Mouse (Mus musculus) cerebellum, adult 2 months (tissue): ENCODE results near the gene Hmmr. TPM values are rescaled to one million over a fixed set of nuclear protein-coding genes. Genes with fewer than 3 reads are reported as not detected.
"Not testable (repeated sequence)": the region's sequence is repeated elsewhere in the genome, so short reads cannot be mapped to it uniquely, and the experiment has no call there.

ENCODE experiments used
- DNase-seq, 2 experiments: peaks; one replicate each; pipeline ENCODE4 v3.0.0; 2021
- H3K27ac ChIP-seq: fragments of 200-500 bp; 2 replicates; pipeline ENCODE4 v1.5.1; 2012; ENCODE audit warnings: low read length, control low read depth, inconsistent platforms; ENCODE audit not compliant: insufficient read depth
- H3K27me3 ChIP-seq: fragments of 200-500 bp; 2 replicates; pipeline ENCODE4 v1.6.1; 2012; ENCODE audit warnings: inconsistent platforms, mild to moderate bottlenecking, low read length, moderate library complexity; ENCODE audit not compliant: control insufficient read depth, insufficient read depth
- H3K4me1 ChIP-seq: fragments of 200-500 bp; 2 replicates; pipeline ENCODE4 v1.6.1; 2011; ENCODE audit warnings: low read length; ENCODE audit not compliant: control insufficient read depth, insufficient read depth
- H3K4me3 ChIP-seq: fragments of 200-500 bp; replicated peaks from 2 replicates; pipeline ENCODE3; 2011; ENCODE audit warnings: mild to moderate bottlenecking, low read depth, low read length, control low read depth; ENCODE audit not compliant: insufficient read depth
- CTCF ChIP-seq: fragments of 200-500 bp; IDR thresholded peaks from 2 replicates; pipeline ENCODE4 v1.5.1; 2011; ENCODE audit warnings: low read depth, mild to moderate bottlenecking, control low read depth, low read length, moderate library complexity, borderline replicate concordance; ENCODE audit not compliant: insufficient read depth
- POLR2A ChIP-seq: fragments of 200-500 bp; IDR thresholded peaks from 2 replicates; pipeline ENCODE4 v1.6.1; 2011; ENCODE audit warnings: low read length, control low read depth, borderline replicate concordance; ENCODE audit not compliant: insufficient read depth
- WGBS: fragments of 180-500 bp; shearing (Covaris S2); methylation state at CpG from one replicate; pipeline ENCODE4 v1.1.7; 2018; 5-methylcytosine and 5-hydroxymethylcytosine counted together
- polyA plus RNA-seq: library from polyadenylated mRNA; depleted of rRNA; stranded (reverse); fragments of >200 nt; gene quantifications from 2 replicates; pipeline ENCODE4 v1.2.3, GENCODE M21; 2012

The Hmmr gene
- polyA plus RNA-seq, 1 experiment, result 0.08 TPM

DNA sequence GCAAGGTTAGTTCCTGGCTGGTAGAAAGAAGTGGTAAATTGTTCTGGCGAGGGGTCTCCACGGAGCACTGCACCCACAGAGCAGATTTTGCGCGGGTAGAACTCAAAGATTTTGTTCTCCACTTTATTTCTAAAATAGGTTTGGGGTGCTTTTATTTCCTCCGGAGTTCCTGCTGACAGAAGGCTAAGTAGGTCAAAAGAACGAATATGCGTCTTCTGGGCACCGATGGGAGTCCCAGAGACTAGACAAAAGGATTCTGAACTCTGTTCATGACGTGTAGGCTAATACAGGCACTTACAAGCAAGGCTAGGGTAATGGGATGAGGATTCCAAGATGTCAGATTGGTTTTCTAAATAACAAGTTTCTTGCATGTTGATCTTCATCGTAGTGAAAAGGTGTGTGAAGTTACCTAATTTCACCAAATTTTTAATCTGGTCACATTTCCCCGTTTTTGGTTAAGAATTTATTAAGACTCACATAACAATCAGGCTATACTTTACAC is 1.1 kb upstream of the Hmmr start:
- 0 out of 2 replicates have a peak, but pooled peaks cover 2% of the 10 kb centered on the region for H3K4me1 ChIP-seq
- no peak for DNase-seq
- 4% methylated on average over 11 of the region's 11 CpGs for WGBS
- H3K27ac ChIP-seq, result 0 out of 2 replicates have a peak overlapping the region, but pooled peaks have one; percentile 6
- TF ChIP-seq CTCF, result no peak
- no peak for TF ChIP-seq POLR2A
- peak overlapping the region; percentile 63 for H3K4me3 ChIP-seq
- H3K27me3 ChIP-seq, result no peaks in the 10 kb centered on the region

DNA sequence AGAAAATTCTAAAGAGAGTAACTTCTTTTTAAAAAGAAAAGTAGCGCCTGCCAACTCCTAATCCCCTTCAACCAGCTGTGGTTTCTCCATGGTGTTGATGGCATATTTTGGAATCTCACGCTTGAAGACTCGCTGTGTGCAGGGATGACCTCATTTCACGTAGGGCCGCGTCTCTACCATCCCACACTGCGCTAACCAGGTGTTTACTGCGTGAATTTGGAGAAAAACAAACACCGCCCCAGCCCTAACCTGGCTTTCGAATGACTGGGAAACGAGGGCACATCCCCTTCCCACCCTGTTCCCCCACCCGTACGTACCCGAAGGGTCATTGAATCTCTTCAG is 254 bp downstream of the Hmmr start:
- under 1% methylated on average over 14 of the region's 14 CpGs for WGBS
- Histone ChIP-seq H3K4me1 (0 out of 2 replicates have a peak, but pooled peaks cover 2% of the 10 kb centered on the region), H3K4me3 (peak overlapping the region; percentile 24), H3K27me3 (no peaks in the 10 kb centered on the region), H3K27ac (no peak overlapping the region)
- DNase-seq, result no peak
- no peak for TF ChIP-seq CTCF
- no peak for TF ChIP-seq POLR2A

- DNase-seq, result no peak
- Histone ChIP-seq H3K4me1 (no peaks in the 10 kb centered on the region), H3K4me3 (no peak overlapping the region), H3K27ac (no peak overlapping the region), H3K27me3 (no peaks in the 10 kb centered on the region)
- no peak for TF ChIP-seq POLR2A
- TF ChIP-seq CTCF, result no peak
Measured at GRCm38 (mm10) chr11:40718324-40718723, 14.9 kb downstream of the Hmmr start.

DNA sequence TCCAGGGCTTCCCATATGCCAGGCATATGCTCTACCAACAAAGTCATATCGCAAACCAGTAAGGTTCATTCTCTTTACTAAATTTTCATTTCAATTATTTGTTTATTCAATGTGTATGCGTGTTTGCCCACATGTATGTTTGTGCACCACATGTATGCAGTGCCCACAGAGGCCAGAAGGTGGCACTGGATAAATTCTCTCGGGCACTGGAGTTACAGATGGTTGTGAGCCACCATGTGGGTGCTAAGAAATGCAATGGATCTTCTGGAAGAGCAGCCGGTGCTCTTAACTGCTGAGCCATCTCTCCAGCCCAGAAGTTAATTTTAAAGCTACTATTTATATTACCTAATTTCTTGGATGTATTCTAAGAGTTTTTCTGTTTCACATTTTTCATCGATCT is 17.7 kb downstream of the Hmmr start:
- Histone ChIP-seq H3K27ac (no peak overlapping the region), H3K4me1 (no peaks in the 10 kb centered on the region), H3K27me3 (no peaks in the 10 kb centered on the region), H3K4me3 (no peak overlapping the region)
- DNase-seq, result no peak
- 94% methylated on average over 5 of the region's 5 CpGs for WGBS
- TF ChIP-seq POLR2A (no peak), CTCF (no peak)

DNA sequence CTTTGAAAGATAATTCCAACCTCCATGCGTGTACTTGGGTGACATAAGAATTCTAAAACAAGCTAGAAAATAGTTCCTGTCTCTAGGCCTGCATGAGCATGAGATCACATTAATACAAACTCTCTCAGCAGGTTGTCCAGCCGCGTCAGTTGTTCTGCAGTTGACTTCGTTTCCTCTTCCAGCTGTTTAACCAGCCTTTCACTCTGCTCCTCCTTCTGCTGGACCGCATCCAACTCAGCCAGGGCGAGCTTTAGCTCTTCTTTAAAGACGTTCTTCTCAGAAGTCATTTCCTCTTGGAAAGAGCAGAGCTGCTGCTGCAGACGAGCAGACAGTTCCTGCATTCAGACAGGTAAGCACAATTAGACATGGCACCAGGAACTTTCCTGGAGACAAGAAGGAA is 19.4 kb downstream of the Hmmr start:
- Histone ChIP-seq H3K4me1 (no peaks in the 10 kb centered on the region), H3K27me3 (no peaks in the 10 kb centered on the region), H3K4me3 (no peak overlapping the region), H3K27ac (no peak overlapping the region)
- WGBS, result 42% methylated on average over 8 of the region's 8 CpGs
- no peak for DNase-seq
- TF ChIP-seq POLR2A (no peak), CTCF (no peak)

GRCm38 (mm10) chr11:40709899-40710298 is 23.3 kb downstream of the Hmmr start:
- WGBS, result 87% methylated on average over 6 of the region's 6 CpGs
- H3K4me1 ChIP-seq, H3K4me3 ChIP-seq, H3K27ac ChIP-seq, H3K27me3 ChIP-seq, DNase-seq: not testable (repeated sequence)

GRCm38 (mm10) chr11:40695103-40695502 is 38.1 kb downstream of the Hmmr start, which contains the start of gene Mat2b:
Gene Mat2b, minus strand, starts transcription at chr11:40695203.
- H3K27me3 ChIP-seq, result no peaks in the 10 kb centered on the region
- H3K4me1 ChIP-seq, result peaks cover 3% of the 10 kb centered on the region; the same call in 1 of the 2 replicates
- WGBS, result 59% methylated on average over 9 of the region's 9 CpGs
- peak within 1 kb of the TSS; percentile 73 for H3K4me3 ChIP-seq
- peak within 1 kb of the TSS; percentile 41; the same call in 1 of the 2 replicates for H3K27ac ChIP-seq
- no peak for DNase-seq
- TF ChIP-seq CTCF (no peak), POLR2A (no peak)

DNA sequence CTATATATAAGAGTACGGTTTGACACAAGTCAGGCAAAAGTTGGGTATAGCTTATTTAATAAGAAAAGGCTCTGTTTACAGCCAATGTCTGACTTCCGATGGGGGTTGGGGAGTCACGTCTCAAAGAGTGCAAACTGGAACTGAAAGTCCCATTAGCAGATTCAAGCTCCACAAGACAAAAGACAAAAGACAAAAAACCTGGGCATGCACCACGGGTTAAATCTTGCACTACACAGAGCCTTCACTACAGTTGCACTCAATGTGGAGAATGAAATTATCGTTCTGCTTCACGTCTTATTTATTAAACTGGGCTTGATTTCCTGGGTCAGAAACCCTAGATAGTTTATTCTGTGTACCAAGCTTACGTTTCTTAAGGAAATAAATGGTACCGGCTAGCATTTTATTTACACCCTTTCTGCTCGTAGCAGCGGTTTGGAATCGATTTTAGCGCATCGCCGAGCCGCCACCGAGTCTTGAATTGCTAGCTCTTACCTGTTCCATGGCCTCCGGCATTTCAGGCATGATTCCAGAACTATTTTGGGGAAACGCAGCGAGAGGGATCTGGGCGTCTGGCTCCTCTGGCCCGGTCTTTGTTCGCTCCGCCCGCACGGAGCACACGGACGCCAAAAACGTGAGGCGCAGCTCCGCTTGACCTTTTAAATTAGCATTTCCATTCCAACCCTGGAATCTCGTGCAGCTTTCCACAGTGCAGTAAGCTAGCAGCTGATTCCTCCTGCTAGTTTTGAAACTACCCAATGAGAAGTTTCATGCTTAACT is 38.7 kb downstream of the Hmmr start:
- WGBS, result under 1% methylated on average over 31 of the region's 31 CpGs
- H3K4me3 ChIP-seq, result peak overlapping the region; percentile 73
- H3K27me3 ChIP-seq, result no peaks in the 10 kb centered on the region
- peak; percentile 82 to 89 for DNase-seq
- TF ChIP-seq POLR2A (no peak), CTCF (no peak)
- H3K4me1 ChIP-seq, result peaks cover 9% of the 10 kb centered on the region
- peak overlapping the region; percentile 41; the same call in 1 of the 2 replicates for H3K27ac ChIP-seq
